Mouse (Mus musculus) cerebral cortex, adult 2 months (tissue): Measurements from ENCODE around the gene Erbb4.

Experiments used
- WGBS: fragments of 180-500 bp; shearing (Covaris S2); methylation state at CpG from one replicate; pipeline ENCODE4 v1.1.7; 2018; 5-methylcytosine and 5-hydroxymethylcytosine counted together

The Erbb4 gene

GRCm38 (mm10) chr1:68371531-68371930 lies 736.3 kb downstream of the Erbb4 start:
- 50% methylated on average over 2 of the region's 2 CpGs for WGBS

GRCm38 (mm10) chr1:68333714-68334113 lies 774.1 kb downstream of the Erbb4 start:
- 54% methylated on average over 2 of the region's 2 CpGs for WGBS

- 54% methylated on average over 4 of the region's 4 CpGs for WGBS
Measured at GRCm38 (mm10) chr1:68305813-68306212, 802.0 kb downstream of the Erbb4 start.

GRCm38 (mm10) chr1:68284443-68284842 lies 823.4 kb downstream of the Erbb4 start:
- WGBS = 70% methylated on average over 2 of the region's 2 CpGs

- WGBS = 39% methylated on average over 5 of the region's 5 CpGs
Measured at GRCm38 (mm10) chr1:68275819-68276218, 832.0 kb downstream of the Erbb4 start.

- WGBS = 40% methylated on average over 3 of the region's 3 CpGs
Measured at GRCm38 (mm10) chr1:68178580-68178979, 929.3 kb downstream of the Erbb4 start.

- WGBS = 69% methylated on average over 1 of the region's 1 CpGs
Measured at GRCm38 (mm10) chr1:68155253-68155652, 952.6 kb downstream of the Erbb4 start.

- WGBS = 85% methylated on average over 2 of the region's 2 CpGs
Measured at GRCm38 (mm10) chr1:68150572-68150971, 957.3 kb downstream of the Erbb4 start.

GRCm38 (mm10) chr1:68142562-68143350 lies 965.1 kb downstream of the Erbb4 start:
- WGBS = 63% methylated on average over 7 of the region's 7 CpGs

- 51% methylated on average over 2 of the region's 2 CpGs for WGBS
Measured at GRCm38 (mm10) chr1:68134450-68134849, 973.4 kb downstream of the Erbb4 start.

GRCm38 (mm10) chr1:68123541-68123940 lies 984.3 kb downstream of the Erbb4 start:
- 53% methylated on average over 2 of the region's 2 CpGs for WGBS

- 62% methylated on average over 7 of the region's 7 CpGs for whole genome bisulfite sequencing
Measured at GRCm38 (mm10) chr1:68120364-68120763, 987.5 kb downstream of the Erbb4 start.

- 85% methylated on average over 5 of the region's 5 CpGs for WGBS
Measured at GRCm38 (mm10) chr1:68115721-68116120, 992.1 kb downstream of the Erbb4 start.

GRCm38 (mm10) chr1:68106543-68106860 lies 1001.4 kb downstream of the Erbb4 start:
- 65% methylated on average over 3 of the region's 3 CpGs for WGBS

- 48% methylated on average over 7 of the region's 7 CpGs for WGBS
Measured at GRCm38 (mm10) chr1:68105834-68106542, 1001.9 kb downstream of the Erbb4 start.

- WGBS = 84% methylated on average over 1 of the region's 1 CpGs
Measured at GRCm38 (mm10) chr1:68089623-68090022, 1018.2 kb downstream of the Erbb4 start.

GRCm38 (mm10) chr1:68056494-68056893 lies 1051.4 kb downstream of the Erbb4 start:
- 75% methylated on average over 4 of the region's 4 CpGs for WGBS

GRCm38 (mm10) chr1:68054715-68055114 lies 1053.1 kb downstream of the Erbb4 start:
- WGBS = 41% methylated on average over 3 of the region's 3 CpGs

GRCm38 (mm10) chr1:68049856-68050255 lies 1058.0 kb downstream of the Erbb4 start:
- WGBS = 67% methylated on average over 6 of the region's 6 CpGs

GRCm38 (mm10) chr1:68047139-68047538 lies 1060.7 kb downstream of the Erbb4 start:
- 31% methylated on average over 5 of the region's 5 CpGs for WGBS

GRCm38 (mm10) chr1:68046551-68046970 lies 1061.3 kb downstream of the Erbb4 start:
- WGBS = 8% methylated on average over 7 of the region's 7 CpGs

- 100% methylated on average over 1 of the region's 1 CpGs for WGBS
Measured at GRCm38 (mm10) chr1:68020020-68020419, 1087.8 kb downstream of the Erbb4 start.

- WGBS = 94% methylated on average over 3 of the region's 3 CpGs
Measured at GRCm38 (mm10) chr1:68019618-68020017, 1088.2 kb downstream of the Erbb4 start.
